Mouse (Mus musculus): Measurements from ENCODE around the gene Gns. TPM values are rescaled to one million over a fixed set of nuclear protein-coding genes. Genes with fewer than 3 reads are reported as not detected.

Gene Gns
- polyA plus RNA-seq, 1 experiment from 2014 or later, result 43.1 TPM

GRCm38 (mm10) chr10:121434441-121435103 is 69.7 kb downstream of the Gns start:
- H3K4me1 ChIP-seq (replicated peaks; ENCODE audit: control insufficient read depth, insufficient read depth, low read length), result peaks cover 8% of the 10 kb centered on the region
- ATAC-seq (replicated peaks; ENCODE audit: low FRiP score), result no peak

GRCm38 (mm10) chr10:121435546-121436257 is 70.8 kb downstream of the Gns start:
- Histone ChIP-seq H3K9ac (ENCODE audit: low read length) (no peak overlapping the region), H3K4me3 (ENCODE audit: low read depth, low read length) (no peak overlapping the region), H3K4me2 (ENCODE audit: low read depth, low read length, severe bottlenecking) (no peak overlapping the region), H3K4me1 (replicated peaks; ENCODE audit: control insufficient read depth, insufficient read depth, low read length) (peaks cover 5% of the 10 kb centered on the region; the same call in 1 of the 2 replicates), H3K27ac (ENCODE audit: low read depth, low read length) (no peak overlapping the region), H3K36me3 (ENCODE audit: control insufficient read depth, insufficient read depth, low read length) (no peaks in the 10 kb centered on the region), H3K27me3 (ENCODE audit: control insufficient read depth, insufficient read depth, low read length) (no peaks in the 10 kb centered on the region), H3K9me3 (ENCODE audit: control insufficient read depth, low read length) (no peaks in the 10 kb centered on the region)
- WGBS, result 76% methylated on average over 28 of the region's 28 CpGs
- DNase-seq (ENCODE audit: low spot score) (no peak), ATAC-seq (replicated peaks; ENCODE audit: low FRiP score) (no peak)

More at GRCm38 (mm10) chr10:121434441-121435103, 69.7 kb downstream of the Gns start:
- no peak overlapping the region for H3K9ac ChIP-seq (ENCODE audit: low read length)
- no peaks in the 10 kb centered on the region for H3K36me3 ChIP-seq (ENCODE audit: control insufficient read depth, insufficient read depth, low read length)
- H3K9me3 ChIP-seq (ENCODE audit: control insufficient read depth, low read length), result no peaks in the 10 kb centered on the region
- no peak overlapping the region for H3K27ac ChIP-seq (ENCODE audit: low read depth, low read length)
- WGBS, result 75% methylated on average over 15 of the region's 15 CpGs
- DNase-seq (ENCODE audit: low spot score), result no peak
- no peak overlapping the region for H3K4me2 ChIP-seq (ENCODE audit: low read depth, low read length, severe bottlenecking)
- no peak overlapping the region for H3K4me3 ChIP-seq (ENCODE audit: low read depth, low read length)
- no peaks in the 10 kb centered on the region for H3K27me3 ChIP-seq (ENCODE audit: control insufficient read depth, insufficient read depth, low read length)

- Histone ChIP-seq H3K9me3 (ENCODE audit: control insufficient read depth, low read length) (no peaks in the 10 kb centered on the region), H3K4me3 (ENCODE audit: low read depth, low read length) (no peak overlapping the region), H3K36me3 (ENCODE audit: control insufficient read depth, insufficient read depth, low read length) (no peaks in the 10 kb centered on the region), H3K27me3 (ENCODE audit: control insufficient read depth, insufficient read depth, low read length) (no peaks in the 10 kb centered on the region), H3K27ac (ENCODE audit: low read depth, low read length) (no peak overlapping the region), H3K9ac (ENCODE audit: low read length) (no peak overlapping the region), H3K4me2 (ENCODE audit: low read depth, low read length, severe bottlenecking) (no peak overlapping the region), H3K4me1 (replicated peaks; ENCODE audit: control insufficient read depth, insufficient read depth, low read length) (peaks cover 5% of the 10 kb centered on the region; the same call in 1 of the 2 replicates)
- ATAC-seq (replicated peaks; ENCODE audit: low FRiP score) (no peak), DNase-seq (ENCODE audit: low spot score) (no peak)
- WGBS, result 71% methylated on average over 8 of the region's 8 CpGs
Measured at GRCm38 (mm10) chr10:121436258-121436645, 71.4 kb downstream of the Gns start.

- Histone ChIP-seq H3K4me3 (ENCODE audit: low read depth, low read length) (no peak overlapping the region), H3K9ac (ENCODE audit: low read length) (no peak overlapping the region), H3K4me2 (ENCODE audit: low read depth, low read length, severe bottlenecking) (no peak overlapping the region), H3K4me1 (replicated peaks; ENCODE audit: control insufficient read depth, insufficient read depth, low read length) (peaks cover 5% of the 10 kb centered on the region; the same call in 1 of the 2 replicates), H3K36me3 (ENCODE audit: control insufficient read depth, insufficient read depth, low read length) (no peaks in the 10 kb centered on the region), H3K27me3 (ENCODE audit: control insufficient read depth, insufficient read depth, low read length) (no peaks in the 10 kb centered on the region), H3K9me3 (ENCODE audit: control insufficient read depth, low read length) (no peaks in the 10 kb centered on the region), H3K27ac (ENCODE audit: low read depth, low read length) (no peak overlapping the region)
- 74% methylated on average over 4 of the region's 4 CpGs for WGBS
- DNase-seq (ENCODE audit: low spot score), result no peak
- ATAC-seq (replicated peaks; ENCODE audit: low FRiP score), result no peak
Measured at GRCm38 (mm10) chr10:121436693-121437092, 71.8 kb downstream of the Gns start.

GRCm38 (mm10) chr10:121438109-121438508 is 73.2 kb downstream of the Gns start:
- Histone ChIP-seq H3K27ac (ENCODE audit: low read depth, low read length) (no peak overlapping the region), H3K9me3 (ENCODE audit: control insufficient read depth, low read length) (no peaks in the 10 kb centered on the region), H3K4me1 (replicated peaks; ENCODE audit: control insufficient read depth, insufficient read depth, low read length) (no peaks in the 10 kb centered on the region), H3K4me2 (ENCODE audit: low read depth, low read length, severe bottlenecking) (no peak overlapping the region), H3K36me3 (ENCODE audit: control insufficient read depth, insufficient read depth, low read length) (no peaks in the 10 kb centered on the region), H3K9ac (ENCODE audit: low read length) (no peak overlapping the region), H3K27me3 (ENCODE audit: control insufficient read depth, insufficient read depth, low read length) (no peaks in the 10 kb centered on the region), H3K4me3 (ENCODE audit: low read depth, low read length) (no peak overlapping the region)
- no peak for ATAC-seq (replicated peaks; ENCODE audit: low FRiP score)
- DNase-seq (ENCODE audit: low spot score), result no peak
- WGBS, result 73% methylated on average over 6 of the region's 8 CpGs

GRCm38 (mm10) chr10:121439310-121439731 is 74.4 kb downstream of the Gns start:
- Histone ChIP-seq H3K4me1 (replicated peaks; ENCODE audit: control insufficient read depth, insufficient read depth, low read length) (no peaks in the 10 kb centered on the region), H3K27ac (ENCODE audit: low read depth, low read length) (no peak overlapping the region), H3K9me3 (ENCODE audit: control insufficient read depth, low read length) (no peaks in the 10 kb centered on the region), H3K36me3 (ENCODE audit: control insufficient read depth, insufficient read depth, low read length) (no peaks in the 10 kb centered on the region), H3K27me3 (ENCODE audit: control insufficient read depth, insufficient read depth, low read length) (no peaks in the 10 kb centered on the region), H3K4me3 (ENCODE audit: low read depth, low read length) (no peak overlapping the region), H3K9ac (ENCODE audit: low read length) (no peak overlapping the region), H3K4me2 (ENCODE audit: low read depth, low read length, severe bottlenecking) (no peak overlapping the region)
- DNase-seq (ENCODE audit: low spot score), result no peak
- 88% methylated on average over 12 of the region's 12 CpGs for WGBS
- no peak for ATAC-seq (replicated peaks; ENCODE audit: low FRiP score)

- ATAC-seq (replicated peaks; ENCODE audit: low FRiP score), result no peak
- Histone ChIP-seq H3K9ac (ENCODE audit: low read length) (no peak overlapping the region), H3K9me3 (ENCODE audit: control insufficient read depth, low read length) (no peaks in the 10 kb centered on the region), H3K36me3 (ENCODE audit: control insufficient read depth, insufficient read depth, low read length) (no peaks in the 10 kb centered on the region), H3K4me3 (ENCODE audit: low read depth, low read length) (no peak overlapping the region), H3K27ac (ENCODE audit: low read depth, low read length) (no peak overlapping the region), H3K4me1 (replicated peaks; ENCODE audit: control insufficient read depth, insufficient read depth, low read length) (peaks cover 6% of the 10 kb centered on the region), H3K27me3 (ENCODE audit: control insufficient read depth, insufficient read depth, low read length) (no peaks in the 10 kb centered on the region), H3K4me2 (ENCODE audit: low read depth, low read length, severe bottlenecking) (no peak overlapping the region)
- DNase-seq (ENCODE audit: low spot score), result no peak
- 88% methylated on average over 9 of the region's 9 CpGs for WGBS
Measured at GRCm38 (mm10) chr10:121443791-121444190, 78.9 kb downstream of the Gns start.

- no peak overlapping the region for H3K4me3 ChIP-seq (ENCODE audit: low read depth, low read length)
- peaks cover 6% of the 10 kb centered on the region for H3K4me1 ChIP-seq (replicated peaks; ENCODE audit: control insufficient read depth, insufficient read depth, low read length)
- ATAC-seq (replicated peaks; ENCODE audit: low FRiP score) (no peak), DNase-seq (ENCODE audit: low spot score) (no peak)
- H3K9me3 ChIP-seq (ENCODE audit: control insufficient read depth, low read length), result no peaks in the 10 kb centered on the region
- H3K4me2 ChIP-seq (ENCODE audit: low read depth, low read length, severe bottlenecking), result no peak overlapping the region
- no peak overlapping the region for H3K9ac ChIP-seq (ENCODE audit: low read length)
- H3K36me3 ChIP-seq (ENCODE audit: control insufficient read depth, insufficient read depth, low read length), result no peaks in the 10 kb centered on the region
- 89% methylated on average over 7 of the region's 7 CpGs for whole genome bisulfite sequencing
- no peaks in the 10 kb centered on the region for H3K27me3 ChIP-seq (ENCODE audit: control insufficient read depth, insufficient read depth, low read length)
- H3K27ac ChIP-seq (ENCODE audit: low read depth, low read length), result no peak overlapping the region
Measured at GRCm38 (mm10) chr10:121444198-121444597, 79.3 kb downstream of the Gns start.
